14 mouse cellular contexts compared by ENCODE assay signal in genomic region chr13:32492566-32492965, GRCm38 (mm10).
A peak's percentile ranks its signal among the peaks of the same experiment; 100 is the strongest.
DNase-seq lines count a peak whose midpoint lies in the region; ATAC-seq and TF ChIP-seq lines count a peak whose summit lies in the region.
"Had no signal": no experiment of that assay in that cellular context is flagged by ENCODE, and none has a peak within 500 bp of the region (broad histone marks: within the 10 kb centered on the region; RNA-seq: fewer than 3 reads in every experiment).

No protein-coding gene starts in this region.

- H3K9me3 ChIP-seq in hindbrain, postnatal 0 days (ENCODE audit: low read length) = no peaks in the 10 kb centered on the region
- H3K9me3 ChIP-seq: forebrain, embryonic 15.5 days; heart, embryonic 13.5 days; neural tube, embryonic 13.5 days; stomach, embryonic 15.5 days had no signal

- no peaks in the 10 kb centered on the region for H3K36me3 ChIP-seq in hindbrain, postnatal 0 days (ENCODE audit: insufficient read depth, low read length)
- H3K36me3 ChIP-seq: forebrain, embryonic 15.5 days; heart, embryonic 13.5 days; neural tube, embryonic 13.5 days; stomach, embryonic 15.5 days had no signal

- peaks cover 9% of the 10 kb centered on the region; the same call in 1 of the 2 replicates for H3K4me1 ChIP-seq in embryonic fibroblast, embryonic 13.5 days (ENCODE audit: control insufficient read depth, insufficient read depth, low read length)
- H3K4me1 ChIP-seq in hindbrain, postnatal 0 days (ENCODE audit: insufficient read depth, low read length) = no peaks in the 10 kb centered on the region; the same call in 1 of the 2 replicates
- H3K4me1 ChIP-seq: forebrain, embryonic 15.5 days; neural tube, embryonic 13.5 days; stomach, embryonic 15.5 days had no signal

- H3K27ac ChIP-seq in left cerebral cortex, adult 2 months = peak overlapping the region; percentile 16; the same call in 1 of the 2 replicates
- H3K27ac ChIP-seq in embryonic fibroblast, embryonic 13.5 days (ENCODE audit: insufficient read depth, low read length) = 0 out of 2 replicates have a peak overlapping the region, but pooled peaks have one; percentile 42
- H3K27ac ChIP-seq in hindbrain, postnatal 0 days = no peak overlapping the region
- H3K27ac ChIP-seq: forebrain, embryonic 15.5 days; heart, embryonic 13.5 days; neural tube, embryonic 13.5 days; stomach, embryonic 15.5 days had no signal

- peak; percentile 44 to 58 for DNase-seq in heart, adult 18-20 months
- no peak for DNase-seq in heart, adult 11 months
- no peak for DNase-seq in left cerebral cortex, adult 2 months (ENCODE audit: extremely low spot score in 1 of 2, low spot score in 2 of 2)
- no peak for DNase-seq in left cerebral cortex, adult 11 months (ENCODE audit: low spot score)
- peak; percentile 42 for DNase-seq in lung, postnatal 25 days (ENCODE audit: low spot score)
- no peak for DNase-seq in hindbrain, postnatal 0 days (ENCODE audit: low spot score)
- DNase-seq: cerebellum, adult 11 months had no signal

- no peaks in the 10 kb centered on the region for H3K27me3 ChIP-seq in hindbrain, postnatal 0 days (ENCODE audit: insufficient read depth, low read length)
- H3K27me3 ChIP-seq: forebrain, embryonic 15.5 days; heart, embryonic 13.5 days; neural tube, embryonic 13.5 days; stomach, embryonic 15.5 days had no signal

- no peak overlapping the region for H3K4me2 ChIP-seq in hindbrain, postnatal 0 days (ENCODE audit: low read depth, low read length)
- H3K4me2 ChIP-seq: forebrain, embryonic 15.5 days; heart, embryonic 13.5 days; neural tube, embryonic 13.5 days; stomach, embryonic 15.5 days had no signal

- H3K9ac ChIP-seq in hindbrain, postnatal 0 days (replicated peaks; ENCODE audit: low read length) = no peak overlapping the region
- H3K9ac ChIP-seq: forebrain, embryonic 15.5 days; heart, embryonic 13.5 days; neural tube, embryonic 13.5 days; stomach, embryonic 15.5 days had no signal

- TF ChIP-seq POLR2A in embryonic fibroblast, embryonic 13.5 days (IDR thresholded peaks at IDR 0.05; ENCODE audit: low read depth, low read length) = no peak

- ATAC-seq in hindbrain, postnatal 0 days = no peak
- ATAC-seq in megakaryocyte, adult 5-6 weeks (ENCODE audit: poor library complexity, severe bottlenecking) = no peak
- ATAC-seq: forebrain, embryonic 15.5 days; midbrain, embryonic 16.5 days had no signal

- H3K4me3 ChIP-seq in left cerebral cortex, adult 2 months = peak overlapping the region; percentile 1; the same call in 1 of the 2 replicates
- H3K4me3 ChIP-seq in embryonic fibroblast, embryonic 13.5 days (ENCODE audit: insufficient read depth, low read length) = no peak overlapping the region
- no peak overlapping the region for H3K4me3 ChIP-seq in hindbrain, postnatal 0 days (ENCODE audit: low read length)
- H3K4me3 ChIP-seq: forebrain, embryonic 15.5 days; heart, embryonic 13.5 days; neural tube, embryonic 13.5 days; stomach, embryonic 15.5 days had no signal

- 73% methylated on average over 7 of the region's 7 CpGs for WGBS in hindbrain, postnatal 0 days

- intact Hi-C loops in left cerebral cortex, adult 2 months (cut with DNase I) = loop anchor here (2.0 to 10.0 kb wide), 2 partner anchors 178 to 692 kb away; no protein-coding TSS in a partner anchor

- TF ChIP-seq CTCF in left cerebral cortex, adult 2 months (IDR thresholded peaks at IDR 0.05) = no peak
- TF ChIP-seq CTCF in embryonic fibroblast, embryonic 13.5 days (IDR thresholded peaks at IDR 0.05; ENCODE audit: borderline replicate concordance, insufficient read depth, low read length) = no peak
- no peak for TF ChIP-seq CTCF in hindbrain, postnatal 0 days (IDR thresholded peaks at IDR 0.05; ENCODE audit: low read depth)

Comparison
In these comparisons a context has a peak if more than half of its experiments do, and no peak if none do; other contexts are left out.
1. DNase-seq: peak in heart, adult 18-20 months (2 of 2) and lung, postnatal 25 days (single experiment); none in heart, adult 11 months (single experiment), left cerebral cortex, adult 2 months (0 of 2), left cerebral cortex, adult 11 months (single experiment) and hindbrain, postnatal 0 days (single experiment).